Mouse (Mus musculus) MEL (cell line): ENCODE results near the gene Sprr1b.

Source experiments
- CTCF ChIP-seq, 3 experiments: IDR thresholded peaks in 2 of 3; conservative IDR thresholded peaks in 1 of 3; 2 replicates each; pipeline ENCODE4 v1.5.1; 2011 to 2012; ENCODE audit warnings: low read length in 3 of 3, low read depth in 2 of 3, mild to moderate bottlenecking in 2 of 3, improper control_type of control experiment in 1 of 3, inconsistent platforms in 1 of 3, mixed read lengths in 1 of 3, moderate library complexity in 1 of 3; ENCODE audit not compliant: control insufficient read depth in 1 of 3, insufficient read depth in 1 of 3, poor library complexity in 1 of 3, severe bottlenecking in 1 of 3
- E2F4 ChIP-seq: IDR thresholded peaks from 2 replicates; pipeline ENCODE4 v1.6.1; 2011; ENCODE audit warnings: low read depth, low read length, improper control_type of control experiment, borderline replicate concordance
- EP300 ChIP-seq, 2 experiments: IDR thresholded peaks; 2 replicates each; pipeline ENCODE4 v1.6.1; 2011; ENCODE audit warnings: improper control_type of control experiment in 2 of 2, low read length in 2 of 2, low read depth in 1 of 2, mild to moderate bottlenecking in 1 of 2
- GATA1 ChIP-seq: IDR thresholded peaks from 2 replicates; pipeline ENCODE4 v1.6.1; 2011; ENCODE audit warnings: low read depth, low read length, improper control_type of control experiment
- MAZ ChIP-seq: IDR thresholded peaks from 2 replicates; pipeline ENCODE4 v1.6.1; 2012; ENCODE audit warnings: low read depth, mild to moderate bottlenecking, inconsistent platforms, low read length, improper control_type of control experiment
- POLR2A ChIP-seq, 2 experiments: IDR thresholded peaks; 2 replicates each; pipeline ENCODE4 v1.6.1; 2011 to 2012; ENCODE audit warnings: low read length in 2 of 2, mild to moderate bottlenecking in 2 of 2, control low read depth in 1 of 2, improper control_type of control experiment in 1 of 2, low read depth in 1 of 2, moderate library complexity in 1 of 2; ENCODE audit not compliant: control insufficient read depth in 1 of 2, insufficient read depth in 1 of 2, poor library complexity in 1 of 2
- USF1 ChIP-seq: IDR thresholded peaks from 2 replicates; pipeline ENCODE4 v1.6.1; 2014; ENCODE audit warnings: low read depth, mild to moderate bottlenecking, inconsistent platforms, low read length, improper control_type of control experiment, moderate library complexity
- ZNF384 ChIP-seq: IDR thresholded peaks from 2 replicates; pipeline ENCODE4 v1.6.1; 2012; ENCODE audit warnings: low read depth, mild to moderate bottlenecking, inconsistent platforms, low read length, improper control_type of control experiment

DNA sequence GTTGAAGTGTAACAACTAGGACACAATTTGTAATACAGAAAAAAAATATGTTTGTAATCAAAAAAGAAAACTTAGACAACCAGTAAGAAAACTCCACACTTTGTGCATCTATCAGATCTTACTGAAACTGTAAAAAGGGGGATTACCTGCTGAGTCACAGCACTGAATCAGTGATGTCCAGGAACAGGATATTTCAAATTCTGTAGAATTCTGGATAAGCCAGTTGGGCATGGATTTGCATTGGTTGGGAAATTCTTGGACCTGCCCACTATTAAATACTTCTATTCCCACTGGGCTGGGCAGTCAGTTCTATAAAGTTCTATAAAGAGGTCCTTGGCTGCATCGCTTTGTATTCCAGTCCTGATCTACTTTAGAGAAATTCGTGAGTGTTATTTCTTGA is 20.8 kb downstream of the Sprr1b start, which contains the start of gene Sprr2j-ps:
- TF ChIP-seq POLR2A (IDR thresholded peaks at IDR 0.05; ENCODE audit: control insufficient read depth in 1 of 2, insufficient read depth in 1 of 2, low read depth in 1 of 2, low read length in 2 of 2, poor library complexity in 1 of 2) = no peak
- no peak for TF ChIP-seq EP300 (IDR thresholded peaks at IDR 0.05; ENCODE audit: low read depth in 1 of 2, low read length in 2 of 2)
- TF ChIP-seq E2F4 = no peak
- no peak for TF ChIP-seq CTCF (IDR thresholded peaks at IDR 0.05 in 2 of 3, conservative IDR thresholded peaks at IDR 0.05 in 1 of 3; ENCODE audit: control insufficient read depth in 1 of 3, insufficient read depth in 1 of 3, low read depth in 2 of 3, low read length in 3 of 3, poor library complexity in 1 of 3, severe bottlenecking in 1 of 3)
- TF ChIP-seq GATA1 = no peak
- TF ChIP-seq USF1 = no peak
- TF ChIP-seq MAZ = no peak
- no peak for TF ChIP-seq ZNF384
